Mouse (Mus musculus): ENCODE results near the gene Zfp830. TPM values are rescaled to one million over a fixed set of nuclear protein-coding genes. Genes with fewer than 3 reads are reported as not detected.

Gene Zfp830
- 3.8 and 5.2 TPM in 2 replicates for polyA plus RNA-seq (2012; rRNA removed)

- peak; percentile 97 for DNase-seq (ENCODE audit: low read depth, low spot score)
- under 1% methylated on average over 44 of the region's 44 CpGs for WGBS
These were observed at the start of gene Zfp830, which contains the start of gene Cct6b for GRCm38 (mm10) chr11:82763742-82764437. Gene Zfp830, plus strand, starts transcription at chr11:82764345. Gene Cct6b, minus strand, starts transcription at chr11:82764321.

- WGBS, result 82% methylated on average over 12 of the region's 12 CpGs
- DNase-seq (ENCODE audit: low read depth, low spot score), result no peak
These were observed 44.9 kb upstream of the Zfp830 start for GRCm38 (mm10) chr11:82719294-82719693.

- no peak for DNase-seq (ENCODE audit: low read depth, low spot score)
- WGBS, result 96% methylated on average over 2 of the region's 2 CpGs
These were observed 37.3 kb upstream of the Zfp830 start for GRCm38 (mm10) chr11:82726862-82727261.

GRCm38 (mm10) chr11:82734227-82734626 is 29.9 kb upstream of the Zfp830 start:
- DNase-seq (ENCODE audit: low read depth, low spot score), result no peak

GRCm38 (mm10) chr11:82739006-82739405 is 25.1 kb upstream of the Zfp830 start:
- no peak for DNase-seq (ENCODE audit: low read depth, low spot score)

- DNase-seq (ENCODE audit: low read depth, low spot score), result no peak
- WGBS, result 27% methylated on average over 6 of the region's 6 CpGs
These were observed 18.0 kb upstream of the Zfp830 start for GRCm38 (mm10) chr11:82746138-82746537.

- 54% methylated on average over 8 of the region's 8 CpGs for WGBS
- DNase-seq (ENCODE audit: low read depth, low spot score), result no peak
These were observed 17.2 kb upstream of the Zfp830 start for GRCm38 (mm10) chr11:82746857-82747366.

- 70% methylated on average over 6 of the region's 6 CpGs for WGBS
- DNase-seq (ENCODE audit: low read depth, low spot score), result no peak
These were observed 11.6 kb upstream of the Zfp830 start for GRCm38 (mm10) chr11:82752349-82753115.

- no peak for DNase-seq (ENCODE audit: low read depth, low spot score)
- WGBS, result 86% methylated on average over 1 of the region's 1 CpGs
These were observed 8.2 kb upstream of the Zfp830 start for GRCm38 (mm10) chr11:82755919-82756318.

- DNase-seq (ENCODE audit: low read depth, low spot score), result no peak
- 73% methylated on average over 6 of the region's 6 CpGs for WGBS
These were observed 1.8 kb upstream of the Zfp830 start for GRCm38 (mm10) chr11:82762286-82762829.

GRCm38 (mm10) chr11:82763261-82763660 is 884 bp upstream of the Zfp830 start:
- WGBS, result 4% methylated on average over 4 of the region's 4 CpGs
- no peak for DNase-seq (ENCODE audit: low read depth, low spot score)

- WGBS, result under 1% methylated on average over 28 of the region's 28 CpGs
- no peak for DNase-seq (ENCODE audit: low read depth, low spot score)
These were observed 336 bp downstream of the Zfp830 start for GRCm38 (mm10) chr11:82764438-82764924.

- no peak for DNase-seq (ENCODE audit: low read depth, low spot score)
These were observed 16.0 kb downstream of the Zfp830 start for GRCm38 (mm10) chr11:82780134-82780533.

GRCm38 (mm10) chr11:82780983-82781903 is 17.1 kb downstream of the Zfp830 start, which contains the start of gene Lig3:
Gene Lig3, plus strand, starts transcription at chr11:82781108.
- under 1% methylated on average over 90 of the region's 90 CpGs for WGBS
- DNase-seq (ENCODE audit: low read depth, low spot score), result peak; percentile 68

More at GRCm38 (mm10) chr11:82780134-82780533, 16.0 kb downstream of the Zfp830 start:
- WGBS, result 21% methylated on average over 5 of the region's 5 CpGs

- WGBS, result 20% methylated on average over 6 of the region's 6 CpGs
- DNase-seq (ENCODE audit: low read depth, low spot score), result no peak
These were observed 18.1 kb downstream of the Zfp830 start for GRCm38 (mm10) chr11:82782197-82782596.

GRCm38 (mm10) chr11:82783453-82783852 is 19.3 kb downstream of the Zfp830 start:
- WGBS, result 84% methylated on average over 11 of the region's 11 CpGs
- no peak for DNase-seq (ENCODE audit: low read depth, low spot score)

- no peak for DNase-seq (ENCODE audit: low read depth, low spot score)
- WGBS, result 84% methylated on average over 3 of the region's 3 CpGs
These were observed 42.5 kb downstream of the Zfp830 start for GRCm38 (mm10) chr11:82806656-82807055.

- 57% methylated on average over 3 of the region's 3 CpGs for WGBS
- no peak for DNase-seq (ENCODE audit: low read depth, low spot score)
These were observed 43.2 kb downstream of the Zfp830 start for GRCm38 (mm10) chr11:82807370-82807769.

GRCm38 (mm10) chr11:82808485-82808884 is 44.3 kb downstream of the Zfp830 start:
- no peak for DNase-seq (ENCODE audit: low read depth, low spot score)
- WGBS, result 85% methylated on average over 5 of the region's 5 CpGs

Data from large intestine, adult 2 months (tissue).